Mouse (Mus musculus): Measurements from ENCODE around the gene Mlh1. TPM values are rescaled to one million over a fixed set of nuclear protein-coding genes. Genes with fewer than 3 reads are reported as not detected.

The Mlh1 gene
- polyA plus RNA-seq, 1 experiment, result 40.9 TPM

GRCm38 (mm10) chr9:111252161-111252869, 19.3 kb downstream of the Mlh1 start:
- no peak for TF ChIP-seq CTCF (IDR thresholded peaks at IDR 0.05; ENCODE audit: borderline replicate concordance, extremely low read depth, insufficient read depth, insufficient read length)
- no peak for TF ChIP-seq POLR2A (IDR thresholded peaks at IDR 0.05; ENCODE audit: borderline replicate concordance, extremely low read depth, insufficient read depth, insufficient read length, poor library complexity, severe bottlenecking)
- DNase-seq (ENCODE audit: low read depth), result no peak

GRCm38 (mm10) chr9:111247682-111248246, 23.8 kb downstream of the Mlh1 start:
- DNase-seq (ENCODE audit: low read depth), result peak; percentile 26
- TF ChIP-seq CTCF (IDR thresholded peaks at IDR 0.05; ENCODE audit: borderline replicate concordance, extremely low read depth, insufficient read depth, insufficient read length) (peak; percentile 38; the same call in 1 of the 2 replicates), POLR2A (IDR thresholded peaks at IDR 0.05; ENCODE audit: borderline replicate concordance, extremely low read depth, insufficient read depth, insufficient read length, poor library complexity, severe bottlenecking) (no peak)

GRCm38 (mm10) chr9:111245546-111245945, 26.0 kb downstream of the Mlh1 start:
- TF ChIP-seq POLR2A (IDR thresholded peaks at IDR 0.05; ENCODE audit: borderline replicate concordance, extremely low read depth, insufficient read depth, insufficient read length, poor library complexity, severe bottlenecking) (no peak), CTCF (IDR thresholded peaks at IDR 0.05; ENCODE audit: borderline replicate concordance, extremely low read depth, insufficient read depth, insufficient read length) (no peak)
- no peak for DNase-seq (ENCODE audit: low read depth)

- no peak for TF ChIP-seq CTCF (IDR thresholded peaks at IDR 0.05; ENCODE audit: borderline replicate concordance, extremely low read depth, insufficient read depth, insufficient read length)
- TF ChIP-seq POLR2A (IDR thresholded peaks at IDR 0.05; ENCODE audit: borderline replicate concordance, extremely low read depth, insufficient read depth, insufficient read length, poor library complexity, severe bottlenecking), result no peak
Measured at GRCm38 (mm10) chr9:111243384-111243783, 28.2 kb downstream of the Mlh1 start.

GRCm38 (mm10) chr9:111239821-111240220, 31.8 kb downstream of the Mlh1 start:
- no peak for TF ChIP-seq CTCF (IDR thresholded peaks at IDR 0.05; ENCODE audit: borderline replicate concordance, extremely low read depth, insufficient read depth, insufficient read length)
- no peak for TF ChIP-seq POLR2A (IDR thresholded peaks at IDR 0.05; ENCODE audit: borderline replicate concordance, extremely low read depth, insufficient read depth, insufficient read length, poor library complexity, severe bottlenecking)
- DNase-seq (ENCODE audit: low read depth), result no peak

More at GRCm38 (mm10) chr9:111243384-111243783, 28.2 kb downstream of the Mlh1 start:
- no peak for DNase-seq (ENCODE audit: low read depth)

- TF ChIP-seq CTCF (IDR thresholded peaks at IDR 0.05; ENCODE audit: borderline replicate concordance, extremely low read depth, insufficient read depth, insufficient read length) (no peak), POLR2A (IDR thresholded peaks at IDR 0.05; ENCODE audit: borderline replicate concordance, extremely low read depth, insufficient read depth, insufficient read length, poor library complexity, severe bottlenecking) (no peak)
- DNase-seq (ENCODE audit: low read depth), result no peak
Measured at GRCm38 (mm10) chr9:111237726-111238125, 33.9 kb downstream of the Mlh1 start.

GRCm38 (mm10) chr9:111234701-111235100, 36.9 kb downstream of the Mlh1 start:
- TF ChIP-seq POLR2A (IDR thresholded peaks at IDR 0.05; ENCODE audit: borderline replicate concordance, extremely low read depth, insufficient read depth, insufficient read length, poor library complexity, severe bottlenecking) (no peak), CTCF (IDR thresholded peaks at IDR 0.05; ENCODE audit: borderline replicate concordance, extremely low read depth, insufficient read depth, insufficient read length) (no peak)

GRCm38 (mm10) chr9:111228446-111228845, 43.1 kb downstream of the Mlh1 start:
- TF ChIP-seq POLR2A (IDR thresholded peaks at IDR 0.05; ENCODE audit: borderline replicate concordance, extremely low read depth, insufficient read depth, insufficient read length, poor library complexity, severe bottlenecking), result no peak
- no peak for TF ChIP-seq CTCF (IDR thresholded peaks at IDR 0.05; ENCODE audit: borderline replicate concordance, extremely low read depth, insufficient read depth, insufficient read length)
- peak; percentile 2 for DNase-seq (ENCODE audit: low read depth)

More at GRCm38 (mm10) chr9:111234701-111235100, 36.9 kb downstream of the Mlh1 start:
- no peak for DNase-seq (ENCODE audit: low read depth)

- no peak for DNase-seq (ENCODE audit: low read depth)
- TF ChIP-seq CTCF (IDR thresholded peaks at IDR 0.05; ENCODE audit: borderline replicate concordance, extremely low read depth, insufficient read depth, insufficient read length) (no peak), POLR2A (IDR thresholded peaks at IDR 0.05; ENCODE audit: borderline replicate concordance, extremely low read depth, insufficient read depth, insufficient read length, poor library complexity, severe bottlenecking) (no peak)
Measured at GRCm38 (mm10) chr9:111223406-111223805, 48.2 kb downstream of the Mlh1 start.

GRCm38 (mm10) chr9:111221580-111221979, 50.0 kb downstream of the Mlh1 start:
- TF ChIP-seq POLR2A (IDR thresholded peaks at IDR 0.05; ENCODE audit: borderline replicate concordance, extremely low read depth, insufficient read depth, insufficient read length, poor library complexity, severe bottlenecking) (no peak), CTCF (IDR thresholded peaks at IDR 0.05; ENCODE audit: borderline replicate concordance, extremely low read depth, insufficient read depth, insufficient read length) (no peak)
- no peak for DNase-seq (ENCODE audit: low read depth)

GRCm38 (mm10) chr9:111220551-111221080, 51.0 kb downstream of the Mlh1 start:
- no peak for DNase-seq (ENCODE audit: low read depth)
- TF ChIP-seq POLR2A (IDR thresholded peaks at IDR 0.05; ENCODE audit: borderline replicate concordance, extremely low read depth, insufficient read depth, insufficient read length, poor library complexity, severe bottlenecking) (no peak), CTCF (IDR thresholded peaks at IDR 0.05; ENCODE audit: borderline replicate concordance, extremely low read depth, insufficient read depth, insufficient read length) (no peak)

Measured in brain, embryonic 14.5 days (tissue).